Mouse (Mus musculus): ENCODE measurements around the gene Dag1.

Dag1 gene

DNA sequence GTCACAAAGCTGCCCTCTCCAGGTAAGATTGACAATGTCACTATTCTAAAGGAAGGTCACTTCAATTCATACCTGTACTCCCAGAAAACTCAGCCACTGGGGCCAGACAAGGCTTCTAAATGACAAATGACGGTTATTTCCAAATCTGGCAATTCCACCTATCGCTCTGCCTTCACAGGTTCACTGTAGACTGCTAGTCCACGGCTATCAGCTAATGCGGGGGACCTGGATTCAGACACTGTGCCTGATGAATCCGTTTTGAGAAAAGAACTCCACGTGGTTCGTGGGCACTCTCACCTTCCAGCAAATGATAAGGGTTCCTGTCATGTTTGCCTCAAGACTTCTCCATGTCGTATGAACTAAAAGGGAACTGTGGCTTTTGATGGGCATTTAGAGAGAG is 78.0 kb downstream of the Dag1 start:
- DNase-seq (ENCODE audit: low spot score) = no peak

DNA sequence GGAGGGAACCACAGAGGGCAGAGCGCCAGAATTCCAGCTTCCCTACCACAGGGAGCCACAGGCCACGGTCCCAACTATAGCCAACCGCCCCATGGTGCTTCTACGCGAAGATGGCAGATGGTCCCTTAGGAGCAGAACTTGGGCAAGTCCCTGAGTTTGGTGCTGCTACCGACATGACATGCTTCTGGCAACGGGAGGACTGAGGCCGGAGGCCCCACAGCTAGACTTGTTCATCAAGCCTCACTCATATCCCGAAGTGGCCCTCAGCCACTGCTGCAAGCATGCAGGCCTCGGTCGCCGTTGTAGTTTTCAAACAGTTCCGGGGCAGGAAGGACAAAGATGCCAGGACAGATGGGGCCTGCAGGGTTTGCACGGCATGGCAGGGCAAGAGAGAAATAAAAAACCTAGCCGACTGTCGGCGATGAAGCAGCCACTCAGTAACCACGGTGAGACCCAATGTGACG is 80.2 kb downstream of the Dag1 start:
- DNase-seq (ENCODE audit: low spot score) = no peak

DNA sequence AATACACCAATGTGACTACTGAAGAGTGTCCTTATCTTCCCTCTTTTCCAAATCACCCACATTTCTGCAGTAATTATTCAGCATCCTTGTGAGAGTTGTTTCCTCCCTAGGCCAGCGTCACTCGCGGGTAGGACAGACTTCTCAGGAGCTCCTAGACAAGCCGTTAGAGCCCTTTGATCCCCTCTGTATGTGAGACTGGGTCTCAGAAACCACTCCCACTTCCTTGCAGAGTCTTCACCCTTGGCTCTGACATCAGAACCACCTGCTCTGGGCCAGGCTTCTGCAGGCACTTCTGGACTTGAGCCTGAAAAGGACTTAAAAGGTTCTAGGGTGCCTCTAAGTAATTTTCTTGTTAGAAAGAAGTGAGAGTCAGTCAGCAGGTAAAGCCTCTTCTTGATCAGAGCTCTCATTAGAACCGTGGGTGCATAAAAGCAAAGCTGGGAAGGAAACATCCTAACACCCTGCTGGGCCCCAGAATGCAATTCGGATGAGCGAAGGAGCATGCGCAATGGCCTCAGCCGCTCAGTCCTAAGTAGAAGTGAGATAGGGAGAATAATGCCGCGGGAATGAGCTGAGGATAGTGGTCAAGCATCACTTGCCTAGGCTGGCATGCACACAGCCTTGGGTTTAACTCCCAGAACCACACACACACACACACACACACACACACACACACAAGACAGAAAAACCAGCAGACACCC is 80.8 kb downstream of the Dag1 start:
- no peak for DNase-seq (ENCODE audit: low spot score)

DNA sequence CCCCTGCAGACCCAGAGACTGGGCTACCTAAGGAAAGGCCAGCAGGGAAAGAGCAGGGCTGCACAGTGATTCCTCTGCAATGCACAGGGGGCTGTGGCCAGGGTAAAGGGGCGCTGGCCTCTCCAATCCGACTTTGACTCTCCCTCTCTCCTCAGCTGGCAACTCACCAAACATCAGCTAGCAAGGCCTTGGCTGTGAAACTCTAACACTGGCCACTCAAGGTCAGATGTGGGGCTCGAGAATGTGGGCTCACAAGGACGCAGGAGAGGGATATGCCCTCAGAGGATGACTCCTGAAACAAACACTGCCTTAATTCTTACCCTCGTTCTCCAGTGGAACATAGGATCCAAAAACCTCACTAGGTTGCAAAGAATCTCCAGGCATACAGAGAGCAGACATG is 85.4 kb downstream of the Dag1 start:
- no peak for DNase-seq (ENCODE audit: low spot score)

DNA sequence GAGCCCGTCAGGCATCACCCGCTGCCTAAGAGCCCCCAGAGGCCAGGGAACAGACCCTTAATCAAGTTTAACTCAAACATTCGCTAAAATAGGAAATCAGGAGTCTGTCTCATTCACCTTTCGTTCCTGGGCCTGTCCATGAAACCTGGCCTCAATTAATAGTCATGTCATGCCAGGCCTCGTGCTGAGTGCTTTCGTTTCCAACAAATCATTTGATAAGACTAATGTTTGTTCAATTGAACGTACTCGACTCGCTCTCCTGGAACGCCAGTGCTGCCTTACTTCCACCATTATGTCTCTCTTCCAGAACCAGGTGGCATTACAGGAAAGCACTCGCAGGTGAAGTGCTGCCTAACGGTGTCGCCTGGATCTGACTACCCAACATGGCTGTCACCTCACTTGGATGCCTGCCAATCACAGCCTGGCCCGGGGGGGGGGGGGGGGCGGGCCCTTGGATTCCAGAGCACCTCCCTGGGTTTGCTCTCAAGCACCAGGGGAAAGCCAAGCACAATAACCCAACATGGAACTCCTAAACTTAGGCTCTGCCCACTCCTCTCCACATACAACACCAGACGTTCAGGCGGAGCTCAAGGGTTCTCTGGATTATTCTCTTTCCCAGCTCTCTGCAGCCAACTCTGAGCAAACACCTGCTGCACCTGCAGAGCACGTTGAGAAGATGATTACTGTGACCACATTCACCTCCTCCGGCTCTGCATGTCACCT is 88.5 kb downstream of the Dag1 start:
- DNase-seq (ENCODE audit: low spot score) = no peak

DNA sequence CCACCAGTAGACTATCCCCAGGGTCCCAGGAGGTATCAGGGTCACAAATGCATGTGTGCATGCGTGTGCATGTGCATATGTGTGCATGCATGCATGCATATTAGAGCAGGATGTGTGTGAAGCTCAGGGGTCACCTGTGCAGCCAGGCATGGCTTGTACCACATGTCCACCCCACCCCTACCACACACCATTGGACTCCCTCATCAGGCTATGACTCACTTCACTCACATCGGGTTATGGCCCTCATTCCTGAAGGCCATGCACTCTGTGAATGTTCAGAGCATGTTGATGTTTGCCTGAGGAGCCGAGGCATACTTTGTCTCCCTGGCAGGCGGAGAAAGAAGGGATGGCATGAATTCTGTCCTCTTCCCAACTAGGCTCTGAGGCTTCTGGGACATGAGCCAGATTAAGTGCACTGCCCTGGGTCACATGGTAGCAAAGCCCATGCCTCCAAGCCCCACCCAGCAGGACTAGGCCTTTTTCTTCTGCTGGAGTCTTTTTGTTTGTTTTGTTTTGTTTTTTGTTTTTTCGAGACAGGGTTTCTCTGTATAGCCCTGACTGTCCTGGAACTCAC is 90.9 kb downstream of the Dag1 start:
- no peak for DNase-seq (ENCODE audit: low spot score)

DNA sequence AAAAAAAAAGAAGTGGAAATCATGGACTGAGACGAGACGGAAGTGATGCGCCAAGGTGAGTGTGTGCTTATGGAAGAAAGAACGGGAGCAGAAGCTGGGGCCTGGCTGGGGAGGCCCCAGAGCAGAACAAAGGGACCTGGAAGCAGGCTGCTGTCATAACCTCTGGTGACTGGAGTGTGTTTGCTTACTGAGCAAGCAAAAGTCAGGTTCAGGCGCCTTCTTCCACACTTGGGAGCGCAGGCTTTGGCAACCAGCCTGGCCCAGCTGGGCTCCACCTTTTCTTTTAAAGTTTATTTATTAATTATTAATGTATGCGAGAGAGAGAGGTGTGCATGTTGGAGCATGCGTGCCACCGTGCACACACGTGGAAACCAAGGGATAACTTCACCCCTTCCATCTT is 94.0 kb downstream of the Dag1 start:
- DNase-seq (ENCODE audit: low spot score) = no peak

DNA sequence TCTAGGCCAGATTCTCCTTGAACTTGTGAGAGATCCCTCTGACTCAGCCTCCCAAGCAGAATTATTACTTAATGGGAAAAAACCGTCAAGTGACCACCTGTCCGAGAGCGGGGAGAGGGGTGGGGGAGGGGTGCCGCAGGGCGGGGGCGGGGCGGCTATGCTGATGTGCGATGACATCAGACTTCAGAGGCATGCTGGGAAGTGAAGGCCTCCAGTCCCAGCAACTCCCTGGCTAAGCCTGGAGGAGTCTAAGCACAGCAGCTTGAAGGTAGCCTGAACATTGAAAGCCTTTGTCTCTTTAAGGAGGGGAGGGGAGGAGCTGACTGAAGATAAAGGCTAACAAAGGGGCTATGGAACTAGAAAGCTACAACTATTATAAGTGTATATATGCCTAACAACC is 98.6 kb downstream of the Dag1 start:
- peak; percentile 54 for DNase-seq (ENCODE audit: low spot score)

DNA sequence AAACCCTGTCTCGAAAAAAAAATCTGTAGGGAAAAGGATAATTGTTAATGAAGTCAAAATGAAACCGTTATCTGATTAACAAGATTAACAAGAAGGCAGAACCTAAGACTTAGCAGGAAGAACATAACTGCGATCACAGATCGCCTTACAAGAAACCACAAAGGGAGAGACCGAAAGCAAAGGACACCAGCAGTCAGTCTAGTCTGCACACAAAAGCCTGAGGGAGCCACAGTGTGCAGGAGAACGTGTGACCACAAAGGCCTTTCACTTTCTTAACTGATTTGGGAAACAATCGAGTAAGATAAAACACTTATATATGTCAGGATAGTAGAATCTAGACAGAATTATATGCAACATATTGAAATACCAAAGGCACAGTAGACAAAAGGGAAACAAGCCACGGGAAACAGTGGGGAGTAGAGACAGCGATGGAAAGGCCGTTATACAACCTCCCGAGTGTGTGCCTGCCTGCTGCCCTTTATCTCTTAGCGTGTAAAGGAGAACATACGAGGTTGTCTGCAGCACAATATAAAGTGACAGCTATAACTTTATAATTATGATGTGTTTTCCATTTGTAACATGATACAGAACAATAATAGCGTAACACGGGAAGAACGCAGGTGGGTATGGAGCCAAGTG is 100.0 kb downstream of the Dag1 start:
- DNase-seq (ENCODE audit: low spot score) = no peak

DNA sequence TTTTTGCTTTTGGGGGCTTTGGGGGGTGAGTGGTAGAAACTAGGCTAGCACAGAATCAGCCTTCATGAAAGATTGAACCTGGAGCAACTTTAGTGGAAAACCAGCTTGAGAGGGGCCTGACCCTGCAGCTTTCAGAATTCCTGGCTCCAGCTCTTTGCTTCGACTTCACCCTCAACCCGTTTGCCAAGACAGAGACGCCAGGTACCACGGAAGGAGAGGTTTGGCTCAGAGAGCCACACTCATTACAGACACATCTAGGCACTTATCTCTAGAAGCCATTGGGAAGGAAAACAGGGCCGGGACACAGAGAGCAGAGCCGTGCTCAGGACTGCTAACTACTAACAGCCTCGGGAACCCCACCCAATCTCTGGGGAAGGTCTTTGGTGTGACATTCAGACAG is 105.9 kb downstream of the Dag1 start:
- no peak for DNase-seq (ENCODE audit: low spot score)

DNA sequence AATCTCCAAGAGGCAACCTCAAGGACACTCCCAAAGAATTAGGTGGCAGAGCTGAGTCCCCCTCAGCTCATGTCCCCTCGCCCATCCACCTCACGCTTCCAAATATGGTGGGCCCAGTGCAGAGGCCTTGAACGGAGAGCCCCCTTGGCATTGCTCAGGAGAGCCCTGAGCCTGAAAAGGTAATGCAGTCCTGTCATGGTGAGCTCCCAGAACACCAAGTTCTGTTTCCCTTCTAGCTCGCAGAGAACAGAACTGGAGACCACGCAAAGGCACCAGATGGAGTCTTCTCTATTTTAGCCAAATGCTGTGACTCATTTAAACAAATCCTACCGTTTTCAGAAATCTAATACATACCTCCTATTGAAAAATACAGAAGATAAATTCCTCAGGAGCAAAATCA is 106.3 kb downstream of the Dag1 start:
- DNase-seq (ENCODE audit: low spot score) = no peak

DNA sequence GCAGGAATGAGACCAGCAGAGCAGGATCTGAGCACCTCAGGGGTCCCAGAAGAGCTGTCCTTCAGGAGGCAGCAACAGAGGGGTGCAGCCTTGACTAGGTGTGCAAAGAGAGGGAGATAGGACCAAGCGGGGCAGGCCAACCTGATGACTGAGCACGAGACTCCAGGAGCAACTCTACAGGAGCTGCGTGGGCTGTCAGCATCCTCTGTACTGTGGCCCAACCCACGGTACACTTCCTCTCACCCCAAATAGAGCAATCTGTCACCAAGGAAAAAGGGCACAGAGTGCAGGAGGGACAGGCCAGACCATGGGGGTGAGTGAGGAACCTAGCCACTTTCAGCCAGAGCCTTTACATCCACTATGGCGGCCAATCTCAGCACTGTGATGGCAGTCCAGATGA is 107.0 kb downstream of the Dag1 start:
- DNase-seq (ENCODE audit: low spot score) = no peak

DNA sequence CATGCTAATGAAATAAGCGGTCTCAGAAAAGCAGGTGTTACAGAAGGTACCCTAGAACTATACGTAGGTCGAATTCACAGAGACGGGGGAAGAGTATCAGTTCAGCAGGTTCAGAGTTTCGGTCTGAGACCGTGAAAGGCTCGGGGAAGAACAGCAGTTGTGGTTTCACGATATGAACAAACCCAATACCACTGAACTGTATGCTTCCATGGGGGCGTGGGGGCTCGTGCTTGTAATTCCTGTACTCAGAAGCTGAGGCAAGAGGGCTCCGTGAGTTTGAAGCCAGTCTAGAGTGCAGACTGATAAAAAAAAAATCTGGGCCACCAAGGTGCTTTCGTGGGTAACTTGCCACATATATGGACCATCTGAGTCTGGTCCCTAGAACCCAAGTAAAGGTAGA is 108.9 kb downstream of the Dag1 start:
- no peak for DNase-seq (ENCODE audit: low spot score)
